Mouse (Mus musculus): ENCODE data around the gene Vpreb3.

DNA sequence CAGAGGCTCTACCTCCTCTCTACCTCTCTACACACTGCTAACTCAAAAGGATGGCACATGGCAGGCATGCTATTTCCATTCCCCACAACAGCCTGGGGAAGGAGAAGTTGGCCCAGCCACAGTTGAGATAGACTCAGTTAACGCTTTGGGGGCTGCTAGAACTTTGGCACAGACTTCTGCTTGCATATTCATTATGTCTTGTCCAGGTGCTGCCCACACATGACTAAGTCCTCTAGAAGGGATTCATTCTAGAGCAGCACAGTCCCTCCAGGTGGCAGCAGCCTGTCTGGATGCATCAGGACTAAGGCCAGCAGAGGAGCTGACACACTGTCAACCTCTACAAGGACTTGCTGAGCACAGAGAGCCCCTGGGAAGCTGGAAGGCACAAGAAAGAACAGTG is 46.6 kb upstream of the Vpreb3 start:
- TF ChIP-seq CTCF (IDR thresholded peaks at IDR 0.05; ENCODE audit: low read depth, low read length) (no peak), GATA1 (IDR thresholded peaks at IDR 0.05; ENCODE audit: borderline replicate concordance, low read length) (no peak), GATA2 (IDR thresholded peaks at IDR 0.05; ENCODE audit: borderline replicate concordance, low read depth, low read length) (no peak)
